Comparison of ENCODE assay signal across 20 mouse cellular contexts in the genomic region with DNA sequence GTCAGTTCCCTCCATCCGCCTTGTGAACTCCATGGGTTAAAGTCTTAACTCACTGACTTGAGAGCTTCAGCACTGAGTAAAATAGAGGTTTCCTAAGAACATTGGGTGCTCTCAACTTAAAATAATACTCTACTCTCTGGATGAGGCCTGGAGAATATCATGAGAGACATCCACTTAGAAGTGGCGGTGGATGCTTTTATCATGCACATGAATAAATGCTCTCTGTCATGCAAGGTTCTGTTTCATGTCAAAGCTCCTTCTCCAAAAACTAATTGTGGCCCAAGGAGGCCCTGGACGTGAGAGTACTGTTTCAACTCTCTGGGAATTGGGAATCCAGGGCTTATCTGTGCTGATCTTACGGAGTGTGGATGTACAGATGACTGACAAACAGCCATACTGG. TPM values are rescaled to one million over a fixed set of nuclear protein-coding genes. Genes with fewer than 3 reads are reported as not detected.
DNase-seq lines count a peak whose midpoint lies in the region; ATAC-seq lines count a peak whose summit lies in the region.
"Had no signal": no experiment of that assay in that cellular context is flagged by ENCODE, and none has a peak within 500 bp of the region (broad histone marks: within the 10 kb centered on the region; RNA-seq: fewer than 3 reads in every experiment).

No protein-coding gene starts in this region.

- no peaks in the 10 kb centered on the region for H3K27me3 ChIP-seq in heart, embryonic 13.5 days (replicated peaks)
- no peaks in the 10 kb centered on the region for H3K27me3 ChIP-seq in neural tube, embryonic 15.5 days (replicated peaks)

- H3K36me3 ChIP-seq in heart, embryonic 13.5 days: no peaks in the 10 kb centered on the region
- no peaks in the 10 kb centered on the region for H3K36me3 ChIP-seq in neural tube, embryonic 15.5 days
- H3K36me3 ChIP-seq: forebrain, embryonic 10.5 days had no signal

- WGBS in heart, embryonic 13.5 days: 45% methylated on average over 4 of the region's 4 CpGs
- 91% methylated on average over 4 of the region's 4 CpGs for WGBS in neural tube, embryonic 15.5 days

- H3K4me1 ChIP-seq in heart, embryonic 13.5 days: peaks cover 22% of the 10 kb centered on the region
- H3K4me1 ChIP-seq in neural tube, embryonic 15.5 days: no peaks in the 10 kb centered on the region
- H3K4me1 ChIP-seq: forebrain, embryonic 10.5 days had no signal

- no peak for ATAC-seq in heart, embryonic 13.5 days (ENCODE audit: extremely low read depth, insufficient number of reproducible peaks, low FRiP score, low TSS enrichment)
- no peak for ATAC-seq in neural tube, embryonic 15.5 days (ENCODE audit: low FRiP score)
- ATAC-seq: forebrain, embryonic 16.5 days; inflammation-experienced regulatory T-cells, adult 6 months; lung, postnatal 0 days had no signal

- peak overlapping the region; percentile 83 for H3K27ac ChIP-seq in heart, embryonic 13.5 days (replicated peaks)
- H3K27ac ChIP-seq in neural tube, embryonic 15.5 days (replicated peaks): no peak overlapping the region
- H3K27ac ChIP-seq: forebrain, embryonic 10.5 days; hindbrain, embryonic 14.5 days had no signal

- no peak overlapping the region for H3K4me2 ChIP-seq in heart, embryonic 13.5 days
- no peak overlapping the region for H3K4me2 ChIP-seq in neural tube, embryonic 15.5 days
- H3K4me2 ChIP-seq: hindbrain, embryonic 14.5 days; midbrain, embryonic 11.5 days had no signal

- no peaks in the 10 kb centered on the region for H3K9me3 ChIP-seq in heart, embryonic 13.5 days
- no peaks in the 10 kb centered on the region for H3K9me3 ChIP-seq in neural tube, embryonic 15.5 days (replicated peaks)

- no peak overlapping the region for H3K4me3 ChIP-seq in heart, embryonic 13.5 days
- no peak overlapping the region for H3K4me3 ChIP-seq in neural tube, embryonic 15.5 days (replicated peaks)
- H3K4me3 ChIP-seq: forebrain, embryonic 10.5 days had no signal

- no peak overlapping the region for H3K9ac ChIP-seq in heart, embryonic 13.5 days
- H3K9ac ChIP-seq in neural tube, embryonic 15.5 days (replicated peaks): no peak overlapping the region
- H3K9ac ChIP-seq: hindbrain, embryonic 14.5 days had no signal

- peak; percentile 10 for DNase-seq in embryo, embryonic 11 days
- DNase-seq in embryo, embryonic 9.5 days (ENCODE audit: extremely low spot score): no peak
- DNase-seq in heart, adult 18-20 months: no peak
- DNase-seq in neural tube, embryonic 10.5 days (ENCODE audit: extremely low spot score, low spot score): peak; percentile 11
- no peak for DNase-seq in lung, adult 18-20 months
- DNase-seq in lung, postnatal 36 days: no peak
- DNase-seq: adrenal gland, postnatal 25 days; cerebellum, adult 9-10 months; gastrocnemius, postnatal 10 days; kidney, postnatal 25 days; layer of hippocampus, postnatal 36 days; thymus, postnatal 25 days had no signal

RNA-seq across cellular contexts. Expression of a gene that starts 35.1 kb away (rescaled TPM):
- polyA plus RNA-seq in heart, embryonic 13.5 days (2015; fragmentation: Nextera tagmentation; extraction: Ambion mirVana): 31.2 and 31.4 TPM in 2 replicates
- total RNA-seq in heart, adult 18-20 months (2021): 10 to 100 TPM; 16.9 to 25.3 TPM
- 9.0 and 13.2 TPM in 2 replicates for polyA plus RNA-seq in neural tube, embryonic 15.5 days (2015; fragmentation: Nextera tagmentation; extraction: Ambion mirVana)

RNA-seq across cellular contexts. Expression of a gene that starts 39.9 kb away (rescaled TPM):
- 79.8 and 86.3 TPM in 2 replicates for polyA plus RNA-seq in heart, embryonic 13.5 days (2015; fragmentation: Nextera tagmentation; extraction: Ambion mirVana)
- total RNA-seq in heart, adult 18-20 months (2021): 10 to 100 TPM; 64.8 to 73.0 TPM
- 39.8 and 57.3 TPM in 2 replicates for polyA plus RNA-seq in neural tube, embryonic 15.5 days (2015; fragmentation: Nextera tagmentation; extraction: Ambion mirVana)

RNA-seq across cellular contexts. Expression of a gene that starts 40.5 kb away (rescaled TPM):
- 43.4 and 50.9 TPM in 2 replicates for polyA plus RNA-seq in heart, embryonic 13.5 days (2015; fragmentation: Nextera tagmentation; extraction: Ambion mirVana)
- total RNA-seq in heart, adult 18-20 months (2021): 10 to 100 TPM; 13.7 to 20.1 TPM
- 40.5 and 51.7 TPM in 2 replicates for polyA plus RNA-seq in neural tube, embryonic 15.5 days (2015; fragmentation: Nextera tagmentation; extraction: Ambion mirVana)

Comparison
In these comparisons a context has a peak if more than half of its experiments do, and no peak if none do; other contexts are left out.
1. DNase-seq: peak in embryo, embryonic 11 days (single experiment) and neural tube, embryonic 10.5 days (single experiment); none in embryo, embryonic 9.5 days (single experiment), heart, adult 18-20 months (0 of 2), lung, adult 18-20 months (0 of 2) and lung, postnatal 36 days (single experiment).